Mouse (Mus musculus): Measurements from ENCODE around the gene A630076J17Rik. TPM values are rescaled to one million over a fixed set of nuclear protein-coding genes. Genes with fewer than 3 reads are reported as not detected.
A peak's percentile ranks its signal among the peaks of the same experiment; 100 is the strongest.

The A630076J17Rik gene
- polyA plus RNA-seq, 1 experiment from 2014 or later: not detected

- no peak for DNase-seq (ENCODE audit: low spot score)
- no peak overlapping the region for H3K4me3 ChIP-seq (replicated peaks; ENCODE audit: low read depth, low read length)
- 25% methylated on average over 2 of the region's 2 CpGs for WGBS
- no peaks in the 10 kb centered on the region for H3K36me3 ChIP-seq (ENCODE audit: insufficient read depth, low read length)
- TF ChIP-seq CTCF (IDR thresholded peaks at IDR 0.05; ENCODE audit: low read depth): no peak
- no peak overlapping the region for H3K4me2 ChIP-seq (ENCODE audit: low read length)
- H3K27ac ChIP-seq: no peak overlapping the region
- no peaks in the 10 kb centered on the region for H3K4me1 ChIP-seq (replicated peaks; ENCODE audit: insufficient read depth, low read length)
- no peak for ATAC-seq (replicated peaks; ENCODE audit: low FRiP score, low read depth)
- H3K9ac ChIP-seq (ENCODE audit: low read depth, low read length): no peak overlapping the region
- H3K9me3 ChIP-seq (replicated peaks; ENCODE audit: low read length): no peaks in the 10 kb centered on the region
- H3K27me3 ChIP-seq (ENCODE audit: insufficient read depth, low read length): no peaks in the 10 kb centered on the region
Observed at GRCm38 (mm10) chr3:107250320-107250719, 19.9 kb downstream of the A630076J17Rik start.

GRCm38 (mm10) chr3:107252035-107252434 is 21.6 kb downstream of the A630076J17Rik start:
- Histone ChIP-seq H3K27me3 (ENCODE audit: insufficient read depth, low read length) (no peaks in the 10 kb centered on the region), H3K36me3 (ENCODE audit: insufficient read depth, low read length) (no peaks in the 10 kb centered on the region), H3K27ac (0 out of 2 replicates have a peak overlapping the region, but pooled peaks have one; percentile 8), H3K4me2 (ENCODE audit: low read length) (no peak overlapping the region), H3K9me3 (replicated peaks; ENCODE audit: low read length) (no peaks in the 10 kb centered on the region), H3K4me3 (replicated peaks; ENCODE audit: low read depth, low read length) (no peak overlapping the region), H3K4me1 (replicated peaks; ENCODE audit: insufficient read depth, low read length) (no peaks in the 10 kb centered on the region), H3K9ac (ENCODE audit: low read depth, low read length) (no peak overlapping the region)
- peak; percentile 53 for DNase-seq (ENCODE audit: low spot score)
- TF ChIP-seq CTCF (IDR thresholded peaks at IDR 0.05; ENCODE audit: low read depth): no peak
- no peak; the same call in 1 of the 2 replicates for ATAC-seq (replicated peaks; ENCODE audit: low FRiP score, low read depth)
- 30% methylated on average over 4 of the region's 4 CpGs for WGBS

- Histone ChIP-seq H3K27ac (no peak overlapping the region), H3K9ac (ENCODE audit: low read depth, low read length) (no peak overlapping the region)
Observed at GRCm38 (mm10) chr3:107253925-107254324, 23.5 kb downstream of the A630076J17Rik start.

GRCm38 (mm10) chr3:107255992-107256391 is 25.6 kb downstream of the A630076J17Rik start:
- TF ChIP-seq CTCF (IDR thresholded peaks at IDR 0.05; ENCODE audit: low read depth): no peak
- ATAC-seq (replicated peaks; ENCODE audit: low FRiP score, low read depth) (no peak), DNase-seq (ENCODE audit: low spot score) (no peak)
- H3K4me2 ChIP-seq (ENCODE audit: low read length): no peak overlapping the region
- no peaks in the 10 kb centered on the region for H3K4me1 ChIP-seq (replicated peaks; ENCODE audit: insufficient read depth, low read length)
- H3K27me3 ChIP-seq (ENCODE audit: insufficient read depth, low read length): no peaks in the 10 kb centered on the region
- WGBS: 77% methylated on average over 3 of the region's 3 CpGs
- no peak overlapping the region for H3K9ac ChIP-seq (ENCODE audit: low read depth, low read length)
- H3K4me3 ChIP-seq (replicated peaks; ENCODE audit: low read depth, low read length): no peak overlapping the region
- no peak overlapping the region for H3K27ac ChIP-seq
- H3K9me3 ChIP-seq (replicated peaks; ENCODE audit: low read length): no peaks in the 10 kb centered on the region
- no peaks in the 10 kb centered on the region for H3K36me3 ChIP-seq (ENCODE audit: insufficient read depth, low read length)

More at GRCm38 (mm10) chr3:107253925-107254324, 23.5 kb downstream of the A630076J17Rik start:
- no peak for ATAC-seq (replicated peaks; ENCODE audit: low FRiP score, low read depth)
- 66% methylated on average over 5 of the region's 5 CpGs for WGBS
- no peak for DNase-seq (ENCODE audit: low spot score)
- Histone ChIP-seq H3K4me2 (ENCODE audit: low read length) (no peak overlapping the region), H3K9me3 (replicated peaks; ENCODE audit: low read length) (no peaks in the 10 kb centered on the region), H3K4me3 (replicated peaks; ENCODE audit: low read depth, low read length) (no peak overlapping the region), H3K4me1 (replicated peaks; ENCODE audit: insufficient read depth, low read length) (no peaks in the 10 kb centered on the region), H3K36me3 (ENCODE audit: insufficient read depth, low read length) (no peaks in the 10 kb centered on the region), H3K27me3 (ENCODE audit: insufficient read depth, low read length) (no peaks in the 10 kb centered on the region)
- TF ChIP-seq CTCF (IDR thresholded peaks at IDR 0.05; ENCODE audit: low read depth): no peak

DNA sequence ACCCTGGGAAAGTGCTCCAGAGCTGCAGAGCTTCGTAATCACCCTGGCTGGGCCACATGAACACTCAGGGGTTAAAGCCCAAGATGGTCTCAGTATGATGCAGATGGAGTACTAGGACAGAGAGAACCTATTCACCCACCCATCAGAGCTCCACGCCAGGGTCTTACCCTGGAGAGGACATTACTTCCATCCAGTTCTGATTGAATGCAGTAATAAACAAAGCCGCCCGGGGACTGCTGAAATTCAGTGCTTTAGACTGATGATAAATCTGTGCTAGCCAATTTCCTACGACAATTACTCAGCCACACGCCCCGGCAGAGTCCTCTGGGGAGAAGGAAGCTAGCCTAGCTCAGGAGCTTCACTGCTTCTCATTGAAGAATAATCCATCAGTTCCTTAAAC is 26.3 kb downstream of the A630076J17Rik start:
- 53% methylated on average over 7 of the region's 7 CpGs for WGBS
- no peaks in the 10 kb centered on the region for H3K9me3 ChIP-seq (replicated peaks; ENCODE audit: low read length)
- H3K4me3 ChIP-seq (replicated peaks; ENCODE audit: low read depth, low read length): no peak overlapping the region
- H3K9ac ChIP-seq (ENCODE audit: low read depth, low read length): no peak overlapping the region
- no peak for ATAC-seq (replicated peaks; ENCODE audit: low FRiP score, low read depth)
- H3K27ac ChIP-seq: no peak overlapping the region
- peak; percentile 25 for DNase-seq (ENCODE audit: low spot score)
- no peak for TF ChIP-seq CTCF (IDR thresholded peaks at IDR 0.05; ENCODE audit: low read depth)
- no peaks in the 10 kb centered on the region for H3K27me3 ChIP-seq (ENCODE audit: insufficient read depth, low read length)
- H3K4me2 ChIP-seq (ENCODE audit: low read length): no peak overlapping the region
- no peaks in the 10 kb centered on the region for H3K36me3 ChIP-seq (ENCODE audit: insufficient read depth, low read length)
- no peaks in the 10 kb centered on the region for H3K4me1 ChIP-seq (replicated peaks; ENCODE audit: insufficient read depth, low read length)

DNA sequence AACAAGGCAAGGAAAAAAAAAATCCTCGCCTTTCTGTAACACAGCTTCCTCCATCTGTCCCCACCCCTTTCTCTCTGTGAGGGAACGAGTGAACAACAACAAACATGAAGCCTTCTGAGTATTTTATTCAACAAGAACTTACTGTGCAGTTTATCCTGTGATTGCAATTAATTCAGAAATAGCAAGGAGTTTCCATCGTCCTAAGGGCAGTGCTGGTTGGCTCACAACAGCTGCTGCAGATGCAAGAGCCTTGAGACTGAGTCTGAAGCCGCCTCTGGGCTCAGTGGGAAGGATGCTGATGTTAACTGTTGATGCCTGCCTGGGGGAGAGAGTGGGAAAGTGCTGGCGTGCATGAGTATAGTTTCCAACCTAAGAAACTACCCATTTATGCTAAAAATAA is 27.5 kb downstream of the A630076J17Rik start:
- Histone ChIP-seq H3K36me3 (ENCODE audit: insufficient read depth, low read length) (no peaks in the 10 kb centered on the region), H3K9ac (ENCODE audit: low read depth, low read length) (no peak overlapping the region), H3K27me3 (ENCODE audit: insufficient read depth, low read length) (no peaks in the 10 kb centered on the region), H3K4me1 (replicated peaks; ENCODE audit: insufficient read depth, low read length) (no peaks in the 10 kb centered on the region), H3K27ac (no peak overlapping the region), H3K9me3 (replicated peaks; ENCODE audit: low read length) (no peaks in the 10 kb centered on the region), H3K4me2 (ENCODE audit: low read length) (no peak overlapping the region), H3K4me3 (replicated peaks; ENCODE audit: low read depth, low read length) (no peak overlapping the region)
- WGBS: 56% methylated on average over 5 of the region's 5 CpGs
- no peak for TF ChIP-seq CTCF (IDR thresholded peaks at IDR 0.05; ENCODE audit: low read depth)
- no peak for ATAC-seq (replicated peaks; ENCODE audit: low FRiP score, low read depth)
- no peak for DNase-seq (ENCODE audit: low spot score)

All from kidney, postnatal 0 days (tissue).